Mouse (Mus musculus) 3T3-L1 (cell line): ENCODE measurements around the gene Serpinb1a.

Experiments
- DNase-seq: peaks from one replicate; pipeline ENCODE4 v3.0.0-alpha.2; 2015; ENCODE audit warnings: low read depth, low spot score

Gene Serpinb1a

DNA sequence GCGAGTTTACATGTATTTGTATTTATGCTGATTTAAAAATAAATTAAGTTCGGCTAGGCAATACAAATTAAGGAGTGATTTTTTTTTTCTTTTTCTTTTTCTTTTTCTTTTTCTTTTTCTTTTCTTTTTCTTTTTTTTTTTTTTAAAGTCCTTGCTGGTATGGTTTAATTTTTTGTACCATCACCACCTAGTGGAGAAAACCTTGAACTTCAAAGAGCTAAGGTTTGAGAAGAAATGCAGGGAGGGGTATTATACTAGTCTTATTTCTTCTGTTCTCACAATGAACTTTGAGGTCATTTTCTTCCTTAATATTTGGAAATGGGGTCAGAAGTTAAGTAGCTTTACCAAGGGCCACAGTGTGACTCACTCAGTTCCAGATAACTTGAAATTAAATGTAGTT, 51.9 kb downstream of the Serpinb1a start:
- DNase-seq, result peak; percentile 73

DNA sequence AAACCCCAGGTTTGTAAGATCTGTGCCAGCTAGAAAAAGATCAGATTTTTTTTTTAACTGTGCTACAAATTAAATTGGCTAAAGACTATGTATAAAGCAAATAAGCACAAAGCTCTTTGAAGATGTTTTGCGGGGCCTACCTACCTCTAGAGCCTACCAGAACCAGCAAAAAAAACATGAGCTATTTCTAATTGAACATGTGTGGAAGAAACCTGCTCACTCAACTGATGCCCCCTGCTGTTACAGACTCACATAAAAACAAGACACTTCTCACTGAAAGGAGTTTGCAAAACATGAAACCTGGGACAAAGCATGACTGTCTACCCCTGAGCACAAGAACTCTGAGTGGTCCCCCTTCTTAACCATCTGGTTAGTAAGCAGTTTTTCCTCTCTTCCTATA, 53.9 kb downstream of the Serpinb1a start:
- peak; percentile 19 for DNase-seq

DNA sequence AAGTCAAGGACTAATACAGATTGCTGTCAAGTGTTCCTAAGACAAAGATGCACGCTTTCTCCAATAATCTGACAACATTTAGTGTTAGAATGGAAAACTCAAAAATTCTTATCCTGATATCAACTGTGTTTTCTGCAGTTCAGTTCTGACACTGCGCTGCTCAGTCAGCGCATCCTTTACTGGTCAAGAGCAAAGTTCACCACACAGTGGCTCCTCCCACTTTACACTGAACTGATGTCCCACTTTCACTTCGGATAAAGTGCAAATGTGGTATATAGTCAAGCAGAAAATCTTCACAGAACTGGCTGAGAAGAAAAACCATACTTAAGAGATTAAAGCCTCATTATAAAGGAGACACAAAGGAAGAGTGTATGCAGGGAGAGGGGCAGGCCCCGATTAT, 55.8 kb downstream of the Serpinb1a start:
- DNase-seq, result no peak

DNA sequence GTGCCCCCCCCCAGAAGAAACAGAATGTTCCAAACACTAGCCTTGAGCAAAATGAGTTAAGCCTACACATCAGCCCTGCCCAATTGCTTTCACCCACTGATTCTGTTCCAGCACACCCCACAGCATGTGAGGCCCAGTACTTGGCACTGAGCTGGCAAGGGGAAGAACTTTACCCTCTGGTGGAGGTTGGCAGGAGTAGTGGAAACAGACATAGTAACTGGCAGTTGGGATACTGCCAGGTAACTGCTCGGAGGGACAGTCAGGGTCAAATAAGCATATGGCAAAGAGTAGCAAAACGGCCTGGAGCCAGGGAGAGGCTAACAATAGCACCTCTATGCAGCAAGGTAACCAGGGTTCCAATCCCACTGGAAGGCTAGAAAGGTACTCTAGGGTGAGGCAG, 56.4 kb downstream of the Serpinb1a start:
- peak; percentile 38 for DNase-seq
